Mouse (Mus musculus) stomach, embryonic 16.5 days (tissue): ENCODE measurements around the gene Ndufb6. TPM values are rescaled to one million over a fixed set of nuclear protein-coding genes. Genes with fewer than 3 reads are reported as not detected.

Experiments used
- ATAC-seq: fragments of 200-750 bp; cut with Nextera tagmentation; 2 replicates; pipeline ENCODE4 v1.8.0; 2017; ENCODE audit warnings: moderate number of reproducible peaks, moderate TSS enrichment; ENCODE audit not compliant: insufficient read depth, low FRiP score
- H3K27ac ChIP-seq: fragments of 300-500 bp; sonication (generic); 2 replicates; pipeline ENCODE4 v1.5.1; 2014; ENCODE audit warnings: low read length
- H3K27me3 ChIP-seq: fragments of 300-500 bp; sonication (generic); 2 replicates; pipeline ENCODE4 v1.6.1; 2014; ENCODE audit warnings: low read length, control low read depth, mixed read lengths; ENCODE audit not compliant: control insufficient read depth, insufficient read depth
- H3K36me3 ChIP-seq: fragments of 300-500 bp; sonication (generic); 2 replicates; pipeline ENCODE4 v1.6.1; 2014; ENCODE audit warnings: low read length; ENCODE audit not compliant: control insufficient read depth, insufficient read depth
- H3K4me1 ChIP-seq: fragments of 300-500 bp; sonication (generic); 2 replicates; pipeline ENCODE4 v1.6.1; 2014; ENCODE audit warnings: low read length, control low read depth, mixed read lengths; ENCODE audit not compliant: control insufficient read depth, insufficient read depth
- H3K4me2 ChIP-seq: fragments of 300-500 bp; sonication (generic); 2 replicates; pipeline ENCODE4 v1.6.1; 2014; ENCODE audit warnings: low read depth, low read length, mixed read lengths
- H3K4me3 ChIP-seq: fragments of 300-500 bp; sonication (generic); replicated peaks from 2 replicates; pipeline ENCODE4 v1.5.1; 2014; ENCODE audit warnings: mild to moderate bottlenecking, low read length
- H3K9ac ChIP-seq: fragments of 300-500 bp; sonication (generic); 2 replicates; pipeline ENCODE4 v1.6.1; 2014; ENCODE audit warnings: low read length
- H3K9me3 ChIP-seq: fragments of 300-500 bp; sonication (generic); replicated peaks from 2 replicates; pipeline ENCODE4 v1.6.1; 2016; ENCODE audit warnings: low read length, control low read depth; ENCODE audit not compliant: control insufficient read depth
- WGBS: fragments of 180-500 bp; shearing (Covaris S2); extraction: QIAGEN DNeasy Blood & Tissue Kit; methylation state at CpG from one replicate; pipeline ENCODE4 v1.1.7; 2014; 5-methylcytosine and 5-hydroxymethylcytosine counted together
- polyA plus RNA-seq: library from polyadenylated mRNA; unstranded; fragments of >200 nt; fragmentation: Nextera tagmentation; extraction: Ambion mirVana; gene quantifications from 2 replicates; pipeline ENCODE4 v1.2.1, GENCODE M21; 2015

Ndufb6 gene
- polyA plus RNA-seq, 1 experiment from 2014 or later = 364 TPM

GRCm38 (mm10) chr4:40227131-40227530 is 52.1 kb downstream of the Ndufb6 start:
- no peaks in the 10 kb centered on the region for H3K27me3 ChIP-seq
- 80% methylated on average over 11 of the region's 11 CpGs for WGBS
- H3K4me2 ChIP-seq = no peak overlapping the region
- H3K9ac ChIP-seq = no peak overlapping the region
- no peak overlapping the region for H3K4me3 ChIP-seq
- H3K27ac ChIP-seq = no peak overlapping the region
- H3K9me3 ChIP-seq = no peaks in the 10 kb centered on the region
- H3K36me3 ChIP-seq = no peaks in the 10 kb centered on the region
- ATAC-seq = no peak
- no peaks in the 10 kb centered on the region for H3K4me1 ChIP-seq

GRCm38 (mm10) chr4:40226095-40226494 is 53.1 kb downstream of the Ndufb6 start:
- 42% methylated on average over 5 of the region's 5 CpGs for WGBS
- Histone ChIP-seq H3K4me3 (no peak overlapping the region), H3K9me3 (no peaks in the 10 kb centered on the region)

GRCm38 (mm10) chr4:40221876-40222585 is 57.2 kb downstream of the Ndufb6 start:
- H3K9ac ChIP-seq = no peak overlapping the region
- H3K4me3 ChIP-seq = no peak overlapping the region
- ATAC-seq = no peak
- H3K27me3 ChIP-seq = no peaks in the 10 kb centered on the region
- H3K27ac ChIP-seq = no peak overlapping the region
- H3K36me3 ChIP-seq = 0 out of 2 replicates have a peak, but pooled peaks cover under 1% of the 10 kb centered on the region
- H3K4me2 ChIP-seq = no peak overlapping the region
- 0 out of 2 replicates have a peak, but pooled peaks cover 5% of the 10 kb centered on the region for H3K4me1 ChIP-seq
- H3K9me3 ChIP-seq = no peaks in the 10 kb centered on the region
- 38% methylated on average over 21 of the region's 21 CpGs for WGBS

More at GRCm38 (mm10) chr4:40226095-40226494, 53.1 kb downstream of the Ndufb6 start:
- Histone ChIP-seq H3K27me3 (no peaks in the 10 kb centered on the region), H3K36me3 (no peaks in the 10 kb centered on the region), H3K27ac (no peak overlapping the region), H3K4me1 (no peaks in the 10 kb centered on the region), H3K4me2 (no peak overlapping the region), H3K9ac (no peak overlapping the region)
- ATAC-seq = no peak

GRCm38 (mm10) chr4:40221004-40221760 is 58.0 kb downstream of the Ndufb6 start:
- no peak overlapping the region for H3K27ac ChIP-seq
- peaks cover 8% of the 10 kb centered on the region; the same call in 1 of the 2 replicates for H3K36me3 ChIP-seq
- H3K9ac ChIP-seq = no peak overlapping the region
- peak; percentile 74; the same call in 1 of the 2 replicates for ATAC-seq
- H3K9me3 ChIP-seq = no peaks in the 10 kb centered on the region
- H3K27me3 ChIP-seq = no peaks in the 10 kb centered on the region
- H3K4me1 ChIP-seq = 0 out of 2 replicates have a peak, but pooled peaks cover 5% of the 10 kb centered on the region
- WGBS = 19% methylated on average over 14 of the region's 14 CpGs
- 0 out of 2 replicates have a peak overlapping the region, but pooled peaks have one; percentile 22 for H3K4me2 ChIP-seq
- H3K4me3 ChIP-seq = no peak overlapping the region

Other genes starting within 250 kb of the Ndufb6 start
- 66.3 and 72.0 TPM in 2 replicates for gene Aco1, start 136.3 kb downstream of the Ndufb6 start, polyA plus RNA-seq
- gene Ddx58, start 39.6 kb downstream of the Ndufb6 start, polyA plus RNA-seq = 14.2 and 15.1 TPM in 2 replicates
- gene Smim27, start 9.8 kb downstream of the Ndufb6 start, polyA plus RNA-seq = 33.6 and 34.4 TPM in 2 replicates
- gene Topors, start 9.6 kb downstream of the Ndufb6 start, polyA plus RNA-seq = 30.6 and 32.5 TPM in 2 replicates
- 0.85 and 0.86 TPM in 2 replicates for gene Tmem215, start 192.8 kb upstream of the Ndufb6 start, polyA plus RNA-seq